Mouse (Mus musculus): ENCODE data around the gene Atg14. TPM values are rescaled to one million over a fixed set of nuclear protein-coding genes. Genes with fewer than 3 reads are reported as not detected.

Atg14 gene
- total RNA-seq, 2 experiments from 2014 or later = 14.7 to 15.1 TPM

DNA sequence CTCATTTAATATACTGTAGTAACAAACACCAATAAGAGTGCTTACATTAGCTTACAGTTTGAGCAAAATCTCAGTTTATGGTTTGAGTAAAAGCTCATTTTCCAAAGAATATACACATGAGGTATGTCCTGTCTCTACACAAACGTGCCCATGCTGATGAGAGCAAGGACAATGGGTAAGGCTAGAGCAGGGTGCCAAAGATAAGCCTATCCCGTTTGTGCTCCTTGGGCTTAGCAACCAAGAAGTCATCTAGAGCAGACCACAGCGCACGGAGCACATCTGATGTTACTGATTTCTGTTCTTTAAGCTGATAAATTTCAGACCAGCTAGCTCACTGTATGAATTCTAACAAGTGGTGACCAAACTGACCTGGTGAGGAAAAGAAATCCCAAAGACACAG lies 25.6 kb downstream of the Atg14 start:
- no peak for DNase-seq (ENCODE audit: low spot score in 2 of 2)

- DNase-seq (ENCODE audit: low spot score in 2 of 2) = no peak
Observed at GRCm38 (mm10) chr14:47544286-47544685, 26.2 kb downstream of the Atg14 start.

DNA sequence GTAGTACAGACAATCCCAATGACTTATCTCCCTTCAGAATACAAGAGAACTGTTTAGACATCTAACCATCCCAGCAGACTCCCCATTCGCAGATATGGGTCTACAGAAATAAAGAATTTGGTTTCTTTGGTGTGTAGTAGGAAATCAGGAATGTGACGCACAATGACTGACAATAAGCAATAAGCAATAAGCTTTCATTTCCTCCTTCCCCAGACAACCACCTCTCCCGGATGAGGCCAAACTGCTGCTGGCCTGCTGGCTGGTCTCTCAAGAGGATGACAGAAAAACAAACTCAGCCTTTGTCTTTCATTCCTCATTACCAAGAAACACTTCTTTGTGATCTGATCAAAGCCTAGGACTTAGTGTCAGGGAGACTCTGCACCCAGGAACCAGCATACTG lies 28.2 kb downstream of the Atg14 start:
- no peak for DNase-seq (ENCODE audit: low spot score in 2 of 2)

- DNase-seq (ENCODE audit: low spot score in 2 of 2) = no peak
Observed at GRCm38 (mm10) chr14:47541325-47541948, 29.0 kb downstream of the Atg14 start.

GRCm38 (mm10) chr14:47535096-47535495 lies 35.4 kb downstream of the Atg14 start:
- DNase-seq (ENCODE audit: low spot score in 2 of 2) = no peak

GRCm38 (mm10) chr14:47534176-47534525 lies 36.3 kb downstream of the Atg14 start:
- no peak for DNase-seq (ENCODE audit: low spot score in 2 of 2)

GRCm38 (mm10) chr14:47533365-47534175 lies 36.9 kb downstream of the Atg14 start:
- peak; percentile 35 to 72 for DNase-seq (ENCODE audit: low spot score in 2 of 2)

DNA sequence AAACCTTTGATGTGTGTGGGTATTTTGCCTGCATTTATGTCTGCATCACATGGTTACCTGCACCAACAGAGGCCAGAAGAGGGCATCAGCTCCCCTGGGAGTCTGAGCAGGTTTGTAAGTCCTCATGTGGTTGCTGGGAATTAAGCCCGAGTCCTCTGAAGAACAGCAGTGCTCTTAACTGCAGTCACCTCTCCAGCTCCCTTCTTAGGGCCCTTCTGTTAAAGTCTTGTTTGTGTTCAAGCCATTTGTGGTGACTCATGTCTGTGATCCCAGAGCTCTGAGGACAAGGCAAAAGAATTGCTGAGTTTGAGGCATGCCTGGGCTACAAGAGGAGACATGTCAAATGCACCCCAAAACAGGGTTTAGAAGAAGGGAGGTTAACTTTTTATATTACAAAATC lies 38.0 kb downstream of the Atg14 start:
- DNase-seq (ENCODE audit: low spot score in 2 of 2) = no peak

- peak in 1 of 2 experiments; percentile 31 for DNase-seq (ENCODE audit: low spot score in 2 of 2)
Observed at GRCm38 (mm10) chr14:47529592-47529991, 40.9 kb downstream of the Atg14 start.

GRCm38 (mm10) chr14:47529019-47529418 lies 41.4 kb downstream of the Atg14 start:
- DNase-seq (ENCODE audit: low spot score in 2 of 2) = peak; percentile 45 to 71

- DNase-seq (ENCODE audit: low spot score in 2 of 2) = no peak
Observed at GRCm38 (mm10) chr14:47528293-47528692, 42.2 kb downstream of the Atg14 start.

GRCm38 (mm10) chr14:47527833-47528232 lies 42.6 kb downstream of the Atg14 start:
- no peak for DNase-seq (ENCODE audit: low spot score in 2 of 2)

- DNase-seq (ENCODE audit: low spot score in 2 of 2) = peak in 1 of 2 experiments; percentile 61
Observed at GRCm38 (mm10) chr14:47525861-47526260, 44.6 kb downstream of the Atg14 start.

DNA sequence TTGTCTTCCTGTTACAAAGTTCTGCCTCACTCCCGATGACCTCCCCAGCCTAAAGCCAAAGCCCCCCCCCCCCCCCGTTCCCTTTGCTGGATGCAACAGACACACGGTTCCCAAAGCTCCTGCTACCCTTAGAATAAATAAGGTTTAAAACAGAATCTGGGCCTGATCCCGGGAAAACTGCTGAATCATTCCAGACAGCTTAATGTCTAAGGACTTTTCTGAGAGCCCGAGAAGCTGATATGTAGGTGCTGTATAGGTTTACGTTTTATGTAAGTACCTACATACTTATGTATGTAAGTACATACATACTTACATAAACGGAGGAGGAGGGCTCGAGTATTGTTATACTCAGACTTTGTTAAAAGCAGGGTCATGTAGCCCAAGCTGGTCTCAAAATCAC lies 45.1 kb downstream of the Atg14 start:
- no peak for DNase-seq (ENCODE audit: low spot score in 2 of 2)

GRCm38 (mm10) chr14:47522301-47522700 lies 48.1 kb downstream of the Atg14 start:
- DNase-seq (ENCODE audit: low spot score in 2 of 2) = no peak

DNA sequence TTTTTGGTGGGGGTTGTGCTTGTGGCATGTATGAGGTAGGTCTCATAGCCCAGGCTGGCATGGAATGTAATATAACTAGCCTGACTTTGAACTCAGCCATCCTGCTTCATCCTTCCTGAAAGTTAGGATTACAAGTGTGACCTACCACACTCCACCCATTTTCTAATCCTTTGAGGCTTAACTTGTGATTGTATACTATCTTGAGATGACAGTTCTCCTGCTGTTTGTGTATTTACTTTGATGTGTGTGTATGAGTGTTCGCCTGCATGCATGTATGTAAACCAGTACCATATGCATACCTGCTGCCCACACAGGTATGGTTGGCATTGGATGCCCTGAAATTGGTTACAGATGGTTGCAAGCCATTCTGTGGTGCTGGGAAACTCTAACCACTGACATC lies 48.8 kb downstream of the Atg14 start:
- DNase-seq (ENCODE audit: low spot score in 2 of 2) = no peak

GRCm38 (mm10) chr14:47520751-47521449 lies 49.5 kb downstream of the Atg14 start:
- peak in 1 of 2 experiments; percentile 55 for DNase-seq (ENCODE audit: low spot score in 2 of 2)

DNA sequence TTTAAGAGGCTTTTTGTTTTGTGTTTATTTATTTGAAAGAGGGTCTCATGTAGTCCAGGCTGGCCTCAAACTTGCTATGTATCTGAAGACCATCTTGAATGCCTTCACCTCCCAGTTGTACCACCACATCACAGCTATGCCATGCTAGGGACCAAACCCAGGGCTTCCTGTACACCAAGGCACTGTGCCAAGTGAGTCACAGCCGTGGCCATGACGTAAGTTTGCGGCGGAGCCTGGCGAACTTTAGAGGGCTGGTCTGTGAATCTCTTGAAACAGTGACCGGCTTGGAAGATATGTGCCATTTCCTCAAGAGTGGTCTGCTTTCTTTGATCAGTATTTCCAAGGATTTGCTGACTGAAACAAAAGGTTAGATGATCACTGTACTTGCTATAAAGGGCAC lies 51.8 kb downstream of the Atg14 start:
- DNase-seq (ENCODE audit: low spot score in 2 of 2) = no peak

DNA sequence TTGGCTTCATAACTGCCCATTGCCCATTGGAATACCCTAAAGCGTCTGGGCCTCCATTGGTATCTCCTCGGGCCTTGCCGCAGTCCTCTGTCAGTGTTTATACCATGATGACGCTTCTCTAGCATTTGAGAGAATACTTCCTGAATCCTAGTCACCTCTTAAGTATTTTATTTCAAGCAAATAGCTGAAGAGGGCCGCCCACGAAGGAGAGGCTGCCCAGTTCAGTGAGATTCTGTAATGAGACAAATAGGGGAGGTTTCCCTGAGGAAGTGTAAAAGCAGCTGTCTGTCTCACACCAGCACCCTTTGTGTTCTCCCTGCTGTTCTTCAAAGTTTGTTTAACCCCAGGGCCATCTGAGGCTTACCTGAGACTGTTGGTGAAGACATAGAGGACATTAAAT lies 53.7 kb downstream of the Atg14 start:
- no peak for DNase-seq (ENCODE audit: low spot score in 2 of 2)

DNA sequence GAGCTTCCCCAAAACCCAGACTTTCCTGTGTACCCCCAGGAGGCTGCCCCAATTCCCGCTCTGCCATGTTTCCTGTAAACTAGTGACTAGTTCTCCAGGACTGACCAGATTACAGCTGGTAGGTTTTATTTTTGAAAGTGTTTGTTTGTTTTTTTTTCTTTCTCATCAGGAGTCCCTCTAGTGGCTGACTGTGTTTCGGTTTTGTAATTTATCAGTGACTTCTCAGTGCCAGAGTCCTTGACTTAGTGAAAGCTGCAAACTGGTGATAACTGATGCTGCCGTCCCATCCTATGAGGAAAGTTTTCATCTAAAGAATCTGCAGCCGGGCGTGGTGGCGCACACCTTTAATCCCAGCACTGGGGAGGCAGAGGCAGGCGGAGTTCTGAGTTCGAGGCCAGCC lies 54.8 kb downstream of the Atg14 start:
- no peak for DNase-seq (ENCODE audit: low spot score in 2 of 2)

DNA sequence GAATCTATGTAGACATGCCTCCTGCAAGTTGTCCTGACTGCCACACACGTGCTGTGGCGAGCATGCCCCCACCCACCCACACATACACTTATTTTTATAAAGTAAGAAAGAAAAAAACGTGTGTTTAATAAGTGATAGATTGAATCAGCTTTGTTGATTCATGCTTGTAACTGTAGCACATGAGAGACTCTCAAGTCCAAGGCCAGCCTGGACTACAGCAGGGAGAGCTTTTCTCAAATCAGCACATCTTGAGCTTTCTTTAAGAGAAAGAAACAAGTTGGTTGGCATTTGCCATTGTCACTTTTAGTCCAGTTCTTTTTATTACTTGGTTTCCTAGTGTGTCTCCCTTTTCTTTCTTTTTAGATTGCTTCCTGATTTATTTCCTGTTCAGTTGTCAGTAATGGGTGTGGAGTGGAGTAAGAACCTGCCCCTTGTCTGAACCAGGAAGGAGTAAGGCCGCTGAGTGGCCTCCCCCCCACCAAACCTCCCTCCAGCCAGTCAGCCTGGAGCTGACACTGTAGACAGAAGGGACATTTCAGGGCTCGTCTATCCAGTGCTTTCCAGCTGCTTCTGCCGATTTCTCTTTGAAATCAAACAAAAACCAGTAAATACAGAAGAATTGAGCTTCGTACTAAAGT lies 55.5 kb downstream of the Atg14 start:
- DNase-seq (ENCODE audit: low spot score in 2 of 2) = no peak

- DNase-seq (ENCODE audit: low spot score in 2 of 2) = no peak
Observed at GRCm38 (mm10) chr14:47513606-47514005, 56.8 kb downstream of the Atg14 start.

All from layer of hippocampus, postnatal 14 days (tissue).